Mouse (Mus musculus) layer of hippocampus, adult 9-10 months (tissue): ENCODE measurements around the gene Wfikkn2.
"Not testable (repeated sequence)": the region's sequence is repeated elsewhere in the genome, so short reads cannot be mapped to it uniquely, and the experiment has no call there.

Source experiments
- DNase-seq: peaks from one replicate; pipeline ENCODE4 v3.0.0; 2022; ENCODE audit warnings: low spot score

The Wfikkn2 gene

DNA sequence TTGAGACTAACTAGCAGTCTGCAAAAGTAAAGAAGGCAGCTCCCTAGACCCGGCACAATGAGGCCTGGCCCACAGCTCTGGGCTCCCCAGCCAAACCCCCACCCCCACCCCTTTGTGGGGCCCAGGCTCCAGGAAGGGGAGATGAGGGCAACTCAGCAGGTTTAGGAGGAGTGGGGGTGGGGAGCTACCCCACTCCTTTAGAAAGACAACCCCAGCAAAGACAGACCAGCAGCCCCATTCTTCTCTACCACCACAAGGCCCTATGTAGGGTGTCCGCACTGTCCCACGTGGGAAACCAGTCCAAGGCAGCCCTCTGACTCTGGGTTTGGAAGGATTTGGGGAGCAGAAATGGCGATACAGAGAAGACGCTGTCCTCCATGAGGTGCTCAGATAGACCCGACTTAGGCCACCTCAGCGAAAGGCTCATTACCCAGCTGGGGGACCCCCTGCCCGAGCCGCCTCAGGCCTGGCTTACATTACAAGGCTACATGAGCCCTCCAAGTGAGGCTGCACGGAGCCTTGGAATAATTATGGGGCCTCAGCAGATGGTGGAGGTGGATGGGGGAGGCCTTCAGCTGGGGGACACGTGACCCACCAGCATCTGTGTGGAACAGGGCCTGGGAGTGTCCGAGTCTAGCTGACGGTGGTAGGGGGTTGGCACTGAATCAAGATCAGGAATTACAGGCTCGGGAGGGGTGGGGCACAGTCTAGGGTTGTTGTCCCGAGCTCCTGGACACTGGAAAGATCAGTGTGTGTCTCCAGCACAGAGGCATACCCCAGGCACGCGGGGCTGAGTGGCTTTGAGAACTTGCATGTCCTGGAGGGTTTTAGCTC, at the start of gene Wfikkn2:
Gene Wfikkn2 (minus strand): TSS at position 51 of the 834 bp plus-strand sequence.
- no peak for DNase-seq

DNA sequence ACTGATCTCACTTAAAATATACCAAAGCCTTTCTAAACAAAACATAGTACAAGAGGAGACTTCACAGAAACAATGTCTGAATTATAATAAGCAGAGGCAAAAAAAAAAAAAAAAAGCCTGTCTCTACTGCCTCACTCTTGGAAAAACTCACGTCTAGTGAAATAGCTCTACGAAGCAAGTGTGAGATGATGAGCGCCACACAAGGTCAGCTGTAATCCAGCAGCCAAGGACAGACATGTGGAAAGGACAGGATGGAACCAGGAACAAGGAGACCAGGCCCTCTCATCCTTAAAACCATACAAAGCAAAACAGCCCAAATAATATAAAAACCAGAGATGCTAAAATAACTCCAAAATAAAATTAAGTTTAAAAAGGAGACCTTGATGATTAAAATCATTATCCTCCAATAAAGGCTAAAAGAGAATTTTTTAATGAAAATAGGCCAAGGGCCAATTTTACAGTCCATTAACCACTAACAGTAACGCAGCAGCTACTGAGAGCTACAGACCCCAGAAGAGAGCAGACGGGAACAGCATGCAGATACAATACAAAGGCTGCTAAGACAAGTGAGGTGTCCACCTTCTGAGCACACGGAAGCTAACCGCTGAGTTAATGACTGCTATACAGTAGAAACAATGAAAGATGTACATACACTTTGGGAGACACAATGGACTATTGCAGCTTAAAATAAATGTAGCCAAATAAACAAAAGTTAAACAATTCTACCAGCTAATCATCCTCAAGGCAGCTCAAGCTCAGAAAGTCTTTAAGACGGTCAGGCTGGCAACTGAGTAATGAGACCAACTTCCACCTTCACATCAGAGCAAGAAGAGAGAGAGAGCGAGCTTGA, 49.4 kb upstream of the Wfikkn2 start:
- no peak for DNase-seq

DNA sequence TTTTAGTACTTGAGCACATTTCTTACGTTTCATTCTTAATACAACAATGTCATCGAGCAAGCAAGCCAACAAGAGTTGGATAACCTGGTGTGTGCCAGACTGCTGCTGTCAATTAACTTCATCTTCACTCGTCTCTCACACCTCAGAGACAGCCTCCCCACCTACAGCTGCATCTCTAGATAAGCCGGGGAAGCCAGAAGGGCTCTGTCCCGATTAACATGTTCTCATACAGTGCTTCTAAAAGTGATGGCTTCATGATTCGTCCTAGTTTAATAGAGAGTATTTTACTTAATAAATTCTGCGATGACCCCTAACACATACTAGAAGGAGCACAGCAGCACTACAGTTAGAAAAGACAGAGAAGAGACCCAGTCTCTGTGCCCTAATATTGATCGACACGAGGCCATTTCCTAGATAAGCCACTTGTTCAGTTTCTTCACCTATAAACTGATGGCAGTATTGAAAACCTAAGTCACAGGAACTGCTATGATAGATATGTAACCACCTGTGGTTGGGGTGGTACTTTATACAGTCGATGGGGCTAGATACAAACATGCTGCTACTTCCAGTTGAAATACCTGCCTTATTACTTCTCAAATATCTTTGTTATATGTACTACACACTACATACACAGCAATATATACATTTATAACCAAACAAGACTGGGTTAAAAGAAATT, 44.4 kb upstream of the Wfikkn2 start:
- DNase-seq = no peak

DNA sequence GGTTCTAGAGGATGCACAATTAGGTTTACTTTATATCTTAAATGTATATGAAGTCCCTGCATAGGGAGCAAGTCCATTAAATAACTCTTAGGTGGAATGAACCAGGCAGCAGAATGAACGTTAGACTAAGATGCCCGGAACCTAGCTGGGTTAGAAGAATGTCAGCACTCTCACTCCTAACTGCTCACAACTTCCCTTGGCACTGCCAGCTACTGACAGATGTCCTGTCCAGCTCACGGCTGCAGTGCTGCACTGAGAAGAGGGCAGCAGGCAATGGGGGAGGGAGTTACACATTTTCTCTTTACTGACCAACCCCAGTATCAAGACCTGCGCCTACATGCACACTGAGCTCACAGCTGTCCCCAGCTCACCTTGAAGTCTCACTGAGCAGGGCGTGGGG, 41.3 kb upstream of the Wfikkn2 start:
- no peak for DNase-seq

DNA sequence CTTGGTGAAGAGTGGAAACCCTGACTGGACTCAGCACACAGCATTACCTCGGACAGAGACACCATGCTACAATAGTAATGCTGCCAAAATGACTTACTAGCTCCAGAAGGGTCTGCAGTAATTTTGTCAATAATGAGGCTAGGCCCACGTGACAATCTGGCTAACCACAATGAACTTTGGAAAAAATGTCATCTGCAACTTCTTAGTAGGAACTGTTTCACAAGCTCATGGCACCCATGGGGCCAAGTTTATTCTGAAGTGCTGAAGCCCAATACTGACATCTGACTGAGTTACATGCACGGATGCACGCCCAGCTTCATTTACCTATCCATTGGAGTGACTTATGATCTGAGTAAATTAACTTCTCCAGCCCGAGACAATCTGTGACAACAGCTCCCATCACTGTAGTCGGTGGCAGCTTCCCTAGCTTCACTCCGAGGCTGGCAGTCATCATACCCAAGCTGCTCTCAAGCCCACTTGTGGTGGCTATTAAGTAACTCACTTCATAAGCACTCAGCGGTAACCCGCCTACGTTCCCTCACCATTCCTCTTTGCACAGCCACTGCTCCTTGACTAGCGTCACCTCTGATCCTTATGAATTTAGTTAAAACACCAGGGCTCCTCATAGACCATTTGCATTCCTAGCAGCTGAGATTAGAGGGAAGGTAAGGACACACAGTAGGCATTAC, 40.2 kb upstream of the Wfikkn2 start:
- no peak for DNase-seq

DNA sequence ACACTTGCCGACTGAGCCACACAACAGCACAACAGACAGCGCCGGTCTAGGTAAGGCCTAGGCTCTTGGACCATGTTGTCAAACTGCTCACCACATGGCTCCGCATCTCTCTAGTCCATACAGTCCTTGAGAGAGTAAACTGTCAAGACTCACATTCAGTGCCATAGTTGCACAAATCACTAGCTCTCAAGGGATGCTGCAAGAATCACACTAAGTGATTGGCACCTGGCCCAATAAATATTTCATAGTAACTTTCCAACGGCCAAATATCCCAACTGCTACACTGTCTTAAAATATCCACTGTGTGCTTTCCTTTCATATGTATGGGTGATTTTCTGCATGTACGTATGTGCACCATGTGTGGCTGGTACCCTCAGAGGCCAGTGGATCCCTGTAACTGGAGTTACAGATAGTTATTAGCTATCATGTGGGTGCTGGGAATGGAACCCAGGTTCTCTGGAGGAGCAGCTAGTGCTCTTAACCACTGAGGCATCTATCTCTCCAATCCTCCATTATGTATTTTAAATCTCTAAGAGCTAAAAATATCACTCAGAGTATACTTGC, 37.8 kb upstream of the Wfikkn2 start:
- no peak for DNase-seq

DNA sequence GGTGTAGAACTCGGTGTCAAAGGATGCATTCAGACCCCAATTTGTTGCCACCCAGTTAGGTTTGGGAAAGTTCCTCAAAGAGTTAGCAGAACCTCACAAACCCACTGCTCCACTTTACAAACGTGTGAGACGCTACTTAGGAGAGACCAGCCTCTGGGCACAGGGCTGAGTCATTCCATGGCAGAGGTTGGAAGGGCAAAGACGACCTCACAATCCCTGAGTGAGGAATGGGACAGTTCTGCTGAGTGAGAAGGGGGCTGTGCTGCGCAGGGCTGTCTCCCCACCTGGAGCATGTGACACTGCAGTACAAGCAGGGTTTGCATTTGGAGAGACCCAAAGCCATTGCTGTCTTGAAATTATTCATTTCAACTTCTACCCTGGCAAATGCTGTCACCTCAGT, 36.5 kb upstream of the Wfikkn2 start:
- DNase-seq = no peak

DNA sequence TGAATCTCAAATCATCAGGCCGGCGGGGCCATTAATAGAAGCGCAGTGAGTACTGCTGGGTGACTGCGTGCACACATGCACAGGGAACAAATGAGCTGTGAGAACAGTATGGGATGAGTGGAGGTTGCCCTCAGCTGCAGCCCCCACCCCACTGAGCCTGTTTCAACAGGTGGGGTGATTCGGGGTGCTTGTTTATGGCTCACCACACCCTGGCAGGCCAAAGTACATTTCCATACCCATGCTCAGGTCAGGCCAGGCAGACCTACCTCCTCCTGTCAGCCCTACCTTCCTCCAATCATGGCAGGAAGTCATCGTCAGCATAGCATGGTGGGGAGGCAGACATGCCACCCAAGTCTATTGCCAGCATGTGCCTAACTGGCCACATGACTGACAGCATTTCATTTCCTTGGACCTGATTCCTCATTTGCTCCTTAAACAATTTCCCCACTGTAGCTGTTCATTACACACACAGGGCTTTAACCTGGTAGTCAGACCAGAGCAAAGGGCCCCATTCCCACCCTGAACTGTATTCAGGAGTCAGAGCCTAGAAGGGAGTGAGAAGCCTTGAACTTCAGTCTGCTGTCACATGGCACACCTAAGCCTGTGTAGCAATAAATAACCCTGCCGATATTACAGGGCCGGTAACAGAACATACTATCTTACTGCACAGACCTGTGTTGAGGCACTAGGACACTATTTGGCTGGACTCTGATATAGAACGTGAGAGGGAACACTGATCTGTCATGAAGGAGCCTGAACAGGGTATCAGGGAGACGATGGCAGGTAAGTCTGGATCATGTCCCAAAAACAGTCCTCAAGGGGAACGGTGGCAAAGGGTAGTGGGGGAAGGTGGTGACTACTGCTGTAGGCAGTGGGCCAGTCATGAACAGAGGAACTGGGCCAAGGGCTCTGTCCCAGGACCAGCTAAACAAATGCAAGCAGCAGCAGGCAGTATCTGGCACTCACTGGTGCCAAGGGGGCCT, 35.7 kb upstream of the Wfikkn2 start, which contains the start of gene Gm21885:
Gene Gm21885 (plus strand): TSS at position 675 of the 983 bp plus-strand sequence.
- DNase-seq = no peak

DNA sequence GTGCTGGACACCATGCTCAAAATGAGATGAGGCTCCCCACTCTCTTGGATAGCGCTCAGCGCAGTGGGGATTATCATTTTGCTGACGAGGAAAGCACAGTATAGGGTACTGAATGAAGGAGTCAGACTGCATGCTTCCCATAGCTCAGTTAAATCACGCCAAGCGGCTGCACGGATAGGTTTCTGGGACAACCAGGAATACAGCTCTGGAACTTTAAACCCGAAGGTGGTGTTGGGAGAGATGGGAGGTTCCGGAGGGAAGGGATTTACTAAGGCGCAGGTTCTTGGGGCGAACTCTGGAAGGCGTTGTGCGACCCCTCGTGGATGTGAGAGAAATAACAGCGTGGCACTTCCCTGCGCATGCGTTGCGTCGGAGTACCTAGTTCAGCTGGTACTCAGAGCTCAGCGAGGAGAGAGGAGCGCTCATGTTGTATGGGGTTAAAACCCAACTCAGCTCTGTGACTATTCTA, 31.1 kb upstream of the Wfikkn2 start:
- DNase-seq = peak; percentile 83

DNA sequence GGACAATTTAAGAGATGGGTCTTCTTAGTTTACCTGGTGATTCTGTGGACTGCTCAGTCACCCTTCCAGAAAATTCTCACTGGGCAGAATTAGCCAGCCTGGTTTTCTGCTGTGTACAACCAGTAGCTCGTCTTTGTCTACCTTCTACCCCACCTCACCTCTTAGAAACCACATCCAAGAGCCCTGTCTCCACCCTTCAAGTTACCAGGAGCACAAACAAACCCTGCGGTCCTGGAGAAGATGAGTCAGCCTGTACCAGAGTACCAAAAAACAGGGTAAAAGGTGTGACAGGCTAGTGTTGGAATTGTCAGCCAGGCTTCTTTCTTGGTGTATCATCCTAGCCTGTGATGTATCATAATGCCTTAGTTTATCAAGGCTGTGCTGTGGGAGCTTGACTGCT, 29.9 kb upstream of the Wfikkn2 start:
- DNase-seq = no peak

DNA sequence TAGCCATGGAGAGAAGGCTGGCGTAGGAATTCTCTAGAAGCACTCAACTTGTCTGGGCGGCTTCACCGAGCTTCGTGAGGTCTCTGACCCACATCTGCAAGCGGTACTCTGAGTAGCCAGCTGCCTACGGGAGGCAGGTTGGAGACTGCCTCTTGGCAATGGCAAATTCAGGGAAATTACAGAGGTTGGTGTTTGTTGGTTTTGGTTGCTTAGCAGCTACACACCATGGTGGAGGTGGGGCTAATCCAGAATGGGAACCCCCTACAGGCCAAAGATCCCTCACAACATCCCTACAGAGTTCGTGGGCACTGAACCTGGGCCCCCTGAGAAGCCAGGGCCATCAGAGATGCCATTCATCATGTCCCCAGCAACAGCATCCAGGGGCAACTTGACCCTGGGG, 29.4 kb upstream of the Wfikkn2 start:
- no peak for DNase-seq

DNA sequence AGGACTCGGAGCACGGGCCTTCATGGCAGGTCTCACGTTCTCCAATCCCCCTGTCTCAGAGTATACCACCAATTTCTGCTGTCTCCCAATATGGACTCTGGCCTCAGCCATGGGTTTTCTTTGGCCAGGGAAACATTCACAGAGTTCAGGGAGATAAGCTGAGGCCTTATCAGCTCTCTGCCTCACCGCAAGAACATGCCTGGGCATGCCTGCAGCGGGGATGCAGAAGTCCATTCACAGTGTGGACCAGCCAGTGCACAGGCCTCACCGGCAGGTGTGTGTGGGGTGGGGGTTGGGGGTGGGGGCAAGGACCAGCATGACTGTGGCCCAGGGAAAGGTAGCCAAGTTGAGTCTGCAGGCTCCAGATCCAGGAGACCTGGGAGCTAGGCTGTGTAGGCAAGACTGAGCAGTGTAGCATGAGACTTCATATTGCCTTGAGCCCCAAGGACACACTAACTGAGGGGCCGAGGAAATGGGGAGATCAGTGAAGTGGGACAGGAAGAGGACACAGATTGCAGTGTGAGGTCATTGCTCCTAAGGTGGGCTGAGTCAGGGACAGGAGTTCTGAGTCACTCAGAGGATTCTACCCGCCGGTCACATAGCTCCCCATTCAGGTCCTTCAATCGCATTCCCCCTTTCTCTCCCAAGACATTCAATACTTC, 28.5 kb upstream of the Wfikkn2 start:
- no peak for DNase-seq

DNA sequence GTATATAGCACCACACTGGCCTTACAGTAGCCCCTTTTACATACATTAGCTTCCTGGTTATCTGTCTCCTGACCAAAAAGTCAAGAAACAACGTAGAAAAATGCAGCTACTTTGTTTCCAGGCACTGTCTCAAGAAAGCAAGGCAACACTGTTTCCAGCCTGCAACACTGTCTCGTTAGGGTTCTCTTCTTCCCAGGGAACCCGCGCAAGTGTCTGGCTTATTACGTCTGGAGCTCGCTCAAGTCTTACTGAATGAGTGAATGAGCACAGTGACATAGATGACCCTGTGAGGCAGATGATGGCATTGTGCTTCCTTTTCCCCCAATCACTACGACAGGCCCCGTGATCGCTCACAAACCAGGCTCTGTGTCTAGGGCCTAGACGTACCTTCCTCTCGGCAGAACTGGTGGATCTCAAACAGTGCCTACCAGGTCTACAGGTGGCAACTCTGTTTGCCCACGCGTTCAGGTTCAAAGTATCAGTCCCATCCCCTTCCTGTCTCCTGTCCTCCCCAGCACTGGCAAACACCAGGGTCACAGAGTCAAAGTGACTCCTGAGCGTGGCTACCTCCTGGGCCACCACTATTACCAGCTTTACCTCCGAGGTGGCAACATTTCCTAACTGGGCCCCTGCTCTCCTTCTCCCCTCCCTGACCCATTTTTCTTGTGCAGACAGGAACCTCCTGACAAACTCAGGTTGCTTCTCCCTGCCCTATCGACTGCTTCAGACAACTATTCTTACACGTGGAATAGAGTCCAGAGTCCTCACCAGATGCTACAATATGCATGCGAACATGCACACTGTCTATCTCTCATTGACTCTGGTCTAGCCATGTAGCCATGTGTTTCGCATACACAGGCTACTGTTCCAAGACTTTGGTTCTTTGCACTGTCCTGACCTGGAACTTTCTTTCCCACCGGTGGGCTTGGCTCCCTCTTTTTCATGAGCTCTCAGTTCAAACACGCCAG, 27.4 kb upstream of the Wfikkn2 start:
- DNase-seq = no peak

DNA sequence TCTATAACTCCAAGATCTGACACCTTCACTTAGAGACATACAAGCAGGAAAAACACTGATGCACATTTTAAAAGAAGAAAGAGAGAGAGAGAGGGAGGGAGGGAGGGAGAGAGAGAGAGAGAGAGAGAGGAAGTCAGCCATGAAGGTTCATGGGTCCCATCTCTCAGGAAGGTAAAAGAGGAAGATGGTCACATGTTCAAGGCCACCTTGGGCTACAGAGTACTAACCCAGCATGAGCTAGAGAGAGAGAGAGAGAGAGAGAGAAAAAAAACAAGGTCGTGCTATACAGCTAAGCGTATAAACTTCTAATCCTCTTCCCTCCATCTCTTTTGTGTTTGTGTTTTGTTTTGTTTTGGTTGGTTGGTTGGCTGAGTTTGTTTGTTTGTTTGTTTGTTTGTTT, 25.2 kb upstream of the Wfikkn2 start:
- no peak for DNase-seq

DNA sequence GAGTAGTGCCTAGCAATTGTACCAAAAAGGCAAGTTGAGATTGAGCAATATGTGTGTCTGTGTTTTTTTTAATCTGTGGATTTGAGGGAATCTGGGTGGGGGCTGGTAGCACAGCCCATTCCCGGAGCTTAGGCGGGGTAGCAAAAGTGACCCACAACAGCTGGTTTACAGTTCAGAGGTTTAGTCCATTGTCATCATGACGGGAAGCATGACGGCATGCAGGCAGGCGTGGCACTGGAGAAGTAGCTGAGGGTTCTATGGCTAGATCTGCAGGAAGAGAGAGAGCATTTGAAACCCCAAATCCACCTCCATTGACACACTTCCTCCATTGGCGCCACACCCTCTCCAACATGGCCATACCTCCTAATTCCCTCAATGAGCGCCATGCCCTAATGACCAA, 24.1 kb upstream of the Wfikkn2 start:
- no peak for DNase-seq

DNA sequence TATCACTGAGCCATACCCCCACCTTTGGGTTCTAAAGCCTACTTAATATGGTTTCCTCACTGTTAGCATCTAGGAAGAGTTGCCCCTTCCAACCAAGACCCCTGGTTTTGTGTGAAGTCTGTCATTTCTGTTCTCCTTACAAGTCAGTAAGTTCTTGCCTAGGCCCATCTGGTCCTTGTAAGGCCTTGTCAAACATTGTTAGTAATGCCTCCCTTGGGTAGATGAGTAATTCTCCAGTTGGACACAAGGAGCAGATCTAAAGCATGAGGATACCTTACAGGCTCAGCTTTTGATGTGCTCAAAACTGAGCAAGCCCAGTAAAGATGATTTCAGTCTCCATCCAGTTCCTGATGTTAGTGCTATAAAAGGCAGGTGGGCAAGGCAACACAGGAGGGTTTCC, 23.0 kb upstream of the Wfikkn2 start:
- no peak for DNase-seq

DNA sequence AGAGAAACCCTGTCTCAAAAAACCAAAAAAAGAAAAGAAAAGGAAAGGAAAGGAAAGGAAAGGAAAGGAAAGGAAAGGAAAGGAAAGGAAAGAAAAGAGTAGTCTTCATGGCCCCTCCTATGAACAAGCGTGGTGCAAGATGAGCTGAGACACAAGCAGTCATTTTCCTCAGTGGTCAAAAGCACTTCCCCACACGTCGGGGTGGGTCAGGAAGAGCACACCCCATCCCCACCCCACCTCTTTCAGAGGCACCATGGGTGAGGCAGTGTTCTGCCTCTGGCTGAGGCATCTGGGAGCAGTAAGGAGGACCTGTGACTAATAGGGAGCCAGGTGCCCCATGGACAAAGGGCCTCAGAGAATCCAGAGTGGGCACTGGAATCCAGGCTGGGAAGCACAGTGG, 20.4 kb upstream of the Wfikkn2 start:
- DNase-seq = not testable (repeated sequence)

DNA sequence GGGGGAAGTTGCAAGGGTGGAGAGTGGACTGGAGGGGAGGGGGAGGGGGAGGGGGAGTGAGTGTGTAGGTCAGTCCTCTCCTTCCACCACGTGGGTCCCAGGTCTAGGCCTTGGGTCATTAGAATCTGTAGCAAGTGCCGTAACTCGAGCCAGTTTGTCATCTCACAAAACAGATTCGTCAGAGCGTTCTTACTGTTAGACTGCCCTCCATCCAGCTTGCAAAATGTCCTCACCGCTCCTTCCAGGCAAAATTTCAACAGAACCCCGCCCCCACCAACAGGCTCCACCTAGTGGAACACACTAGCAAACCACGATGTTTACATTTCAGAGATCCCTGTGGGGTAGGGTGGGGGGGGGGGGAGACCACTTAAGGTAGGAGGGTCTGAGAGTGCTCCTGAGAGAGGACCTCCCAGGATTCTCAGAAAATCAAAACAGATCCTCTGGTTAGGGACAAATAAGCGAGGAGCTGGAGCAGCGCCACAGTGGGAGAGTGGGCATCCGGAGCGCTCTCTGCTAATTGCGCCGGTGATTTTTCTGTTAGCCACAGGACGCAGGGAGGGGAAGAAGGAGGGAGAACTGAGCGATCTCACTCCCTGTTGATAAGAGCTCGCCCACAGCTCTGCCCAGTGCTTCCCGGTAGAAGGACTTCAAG, 19.5 kb upstream of the Wfikkn2 start:
- DNase-seq = no peak
